Mouse (Mus musculus) liver, postnatal 0 days (tissue): ENCODE data around the gene Wdr95. TPM values are rescaled to one million over a fixed set of nuclear protein-coding genes. Genes with fewer than 3 reads are reported as not detected.

Source experiments
- ATAC-seq: fragments of 200-750 bp; cut with Nextera tagmentation; 2 replicates; pipeline ENCODE4 v1.8.0; 2017; ENCODE audit warnings: mild to moderate bottlenecking, moderate library complexity
- DNase-seq: peaks from one replicate; pipeline ENCODE4 v3.0.0-alpha.2; 2016
- H3K27ac ChIP-seq: fragments of 300-500 bp; sonication (generic); 2 replicates; pipeline ENCODE4 v1.5.1; 2014; ENCODE audit warnings: antibody characterized with exemption, moderate library complexity, mild to moderate bottlenecking, low read depth
- H3K27me3 ChIP-seq: fragments of 300-500 bp; sonication (generic); 2 replicates; pipeline ENCODE4 v1.6.1; 2014; ENCODE audit warnings: low read length, control low read depth, mixed read lengths; ENCODE audit not compliant: insufficient read depth
- H3K36me3 ChIP-seq: fragments of 300-500 bp; sonication (generic); replicated peaks from 2 replicates; pipeline ENCODE4 v1.6.1; 2014; ENCODE audit warnings: mild to moderate bottlenecking, control low read depth, low read length, moderate library complexity, mixed read lengths; ENCODE audit not compliant: insufficient read depth
- H3K4me1 ChIP-seq: fragments of 300-500 bp; sonication (generic); 2 replicates; pipeline ENCODE4 v1.6.1; 2014; ENCODE audit warnings: antibody characterized with exemption, mild to moderate bottlenecking, control low read depth; ENCODE audit not compliant: insufficient read depth
- H3K4me2 ChIP-seq: fragments of 300-500 bp; sonication (generic); 2 replicates; pipeline ENCODE4 v1.6.1; 2014; ENCODE audit warnings: low read depth, mild to moderate bottlenecking, low read length, moderate library complexity, mixed read lengths
- H3K4me3 ChIP-seq: fragments of 300-500 bp; sonication (generic); 2 replicates; pipeline ENCODE4 v1.5.1; 2014; ENCODE audit warnings: low read depth, low read length
- H3K9ac ChIP-seq: fragments of 300-500 bp; sonication (generic); replicated peaks from 2 replicates; pipeline ENCODE4 v1.6.1; 2014; ENCODE audit warnings: mild to moderate bottlenecking, moderate library complexity
- H3K9me3 ChIP-seq: fragments of 300-500 bp; sonication (generic); 2 replicates; pipeline ENCODE4 v1.6.1; 2016; ENCODE audit warnings: mild to moderate bottlenecking, control low read depth, low read length, mixed read lengths
- CTCF ChIP-seq: sonication (generic); IDR thresholded peaks from 2 replicates; pipeline ENCODE4 v1.5.1; 2016; ENCODE audit warnings: antibody characterized with exemption, low read depth
- EP300 ChIP-seq: IDR thresholded peaks from 2 replicates; pipeline ENCODE4 v1.6.1; 2016; ENCODE audit warnings: antibody characterized with exemption, low read depth, mild to moderate bottlenecking
- WGBS: fragments of 180-500 bp; shearing (Covaris S2); extraction: QIAGEN DNeasy Blood & Tissue Kit; methylation state at CpG from one replicate; pipeline ENCODE4 v1.1.7; 2014; ENCODE audit not compliant: insufficient replicate concordance; 5-methylcytosine and 5-hydroxymethylcytosine counted together
- polyA plus RNA-seq: library from polyadenylated mRNA; unstranded; fragments of >200 nt; fragmentation: Nextera tagmentation; extraction: Ambion mirVana; gene quantifications from 2 replicates; pipeline ENCODE4 v1.2.1, GENCODE M21; 2015

Gene Wdr95
- polyA plus RNA-seq, 1 experiment from 2014 or later: not detected

GRCm38 (mm10) chr5:149607083-149607720, 78.7 kb downstream of the Wdr95 start:
- H3K36me3 ChIP-seq: no peaks in the 10 kb centered on the region
- no peak overlapping the region for H3K9ac ChIP-seq
- ATAC-seq: no peak
- no peak for DNase-seq
- no peaks in the 10 kb centered on the region for H3K27me3 ChIP-seq
- TF ChIP-seq CTCF (no peak), EP300 (no peak)
- H3K9me3 ChIP-seq: no peaks in the 10 kb centered on the region
- H3K4me3 ChIP-seq: no peak overlapping the region
- H3K4me1 ChIP-seq: no peaks in the 10 kb centered on the region
- no peak overlapping the region for H3K27ac ChIP-seq
- 70% methylated on average over 8 of the region's 8 CpGs for WGBS
- no peak overlapping the region for H3K4me2 ChIP-seq

DNA sequence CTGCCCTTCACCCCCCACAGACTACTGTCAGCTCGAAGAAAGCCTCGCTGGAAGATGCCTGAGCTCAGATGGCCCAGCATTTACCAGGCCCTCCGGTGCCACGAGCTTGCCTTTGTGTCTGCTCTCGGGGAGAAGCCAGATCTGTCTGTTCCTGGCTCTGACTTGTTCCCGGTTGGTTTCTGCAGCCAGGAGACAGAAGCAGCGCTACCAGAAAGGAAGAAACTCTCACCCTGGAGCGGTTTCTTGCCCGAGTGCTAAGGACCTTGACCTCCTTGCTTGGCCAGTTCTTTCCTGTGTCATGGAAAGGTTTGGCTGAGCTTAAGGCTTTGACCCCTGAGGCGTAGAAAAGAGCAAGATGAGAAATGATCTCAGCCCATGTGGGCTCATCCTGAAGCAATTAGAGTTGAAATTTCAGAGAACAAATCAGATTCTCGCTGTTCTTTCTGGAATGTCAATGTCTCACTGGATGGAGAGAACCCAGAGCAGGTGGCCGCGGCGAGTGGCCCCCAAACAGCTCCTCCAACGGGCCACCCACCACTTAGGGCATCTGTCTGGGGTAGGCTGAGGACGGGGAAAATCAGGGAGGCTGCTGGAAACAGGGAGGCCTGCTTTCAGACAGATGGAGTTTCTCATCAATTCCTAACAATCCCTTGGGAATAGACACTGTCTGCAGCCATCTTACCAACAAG, 83.1 kb downstream of the Wdr95 start:
- Histone ChIP-seq H3K36me3 (peaks cover 2% of the 10 kb centered on the region; the same call in 1 of the 2 replicates), H3K27me3 (no peaks in the 10 kb centered on the region)
- WGBS: 73% methylated on average over 16 of the region's 16 CpGs

DNA sequence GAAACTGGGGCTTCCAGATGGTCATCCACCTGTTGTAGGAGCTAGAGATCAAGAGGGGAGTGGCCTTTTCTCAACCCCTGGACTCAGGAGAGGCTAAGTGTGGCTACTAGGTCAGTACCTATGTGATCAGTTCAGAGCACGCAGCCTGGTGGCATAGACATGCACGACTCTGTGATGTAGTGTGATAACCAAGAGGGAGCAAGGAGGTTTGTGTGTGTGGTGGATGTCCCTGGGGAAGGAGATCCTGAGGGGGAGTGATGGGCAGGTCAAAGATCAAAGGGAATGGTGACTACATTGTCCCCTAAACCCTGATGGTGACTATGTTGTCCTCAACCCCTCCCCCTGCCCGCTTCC, 83.7 kb downstream of the Wdr95 start:
- no peak for ATAC-seq
- Histone ChIP-seq H3K4me2 (no peak overlapping the region), H3K27me3 (no peaks in the 10 kb centered on the region), H3K4me3 (no peak overlapping the region), H3K9ac (no peak overlapping the region), H3K9me3 (no peaks in the 10 kb centered on the region), H3K4me1 (no peaks in the 10 kb centered on the region), H3K36me3 (peaks cover 6% of the 10 kb centered on the region), H3K27ac (no peak overlapping the region)
- no peak for DNase-seq
- WGBS: 76% methylated on average over 3 of the region's 3 CpGs
- TF ChIP-seq EP300 (no peak), CTCF (no peak)

More for the DNA sequence above, 83.1 kb downstream of the Wdr95 start:
- Histone ChIP-seq H3K9ac (no peak overlapping the region), H3K4me1 (no peaks in the 10 kb centered on the region), H3K27ac (no peak overlapping the region), H3K4me2 (no peak overlapping the region), H3K4me3 (no peak overlapping the region), H3K9me3 (no peaks in the 10 kb centered on the region)
- ATAC-seq: no peak
- TF ChIP-seq EP300 (no peak), CTCF (no peak)
- DNase-seq: no peak

DNA sequence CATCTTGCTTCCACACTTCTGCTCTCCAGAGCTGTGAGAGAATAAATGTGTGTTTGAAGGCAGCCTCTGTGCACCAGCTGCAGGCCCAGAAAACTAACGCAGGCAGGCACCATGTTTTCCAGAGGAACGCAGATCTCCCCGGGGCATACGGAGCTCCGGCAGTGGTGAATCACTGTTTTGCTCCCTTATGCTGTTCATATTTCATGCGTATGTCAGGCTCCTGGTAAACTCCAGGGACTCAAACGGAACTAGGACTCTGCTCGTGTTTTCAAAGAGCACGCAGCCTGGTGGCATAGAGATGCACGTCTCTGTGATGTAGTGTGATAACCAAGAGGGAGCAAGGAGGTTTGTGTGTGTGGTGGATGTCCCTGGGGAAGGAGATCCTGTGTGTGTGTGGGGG, 84.3 kb downstream of the Wdr95 start:
- ATAC-seq: no peak
- WGBS: 79% methylated on average over 10 of the region's 10 CpGs
- Histone ChIP-seq H3K9me3 (no peaks in the 10 kb centered on the region), H3K36me3 (peaks cover 11% of the 10 kb centered on the region), H3K27me3 (no peaks in the 10 kb centered on the region), H3K27ac (no peak overlapping the region), H3K4me2 (no peak overlapping the region), H3K4me1 (no peaks in the 10 kb centered on the region), H3K4me3 (no peak overlapping the region), H3K9ac (no peak overlapping the region)
- DNase-seq: no peak
- no peak for TF ChIP-seq EP300
- TF ChIP-seq CTCF: no peak

DNA sequence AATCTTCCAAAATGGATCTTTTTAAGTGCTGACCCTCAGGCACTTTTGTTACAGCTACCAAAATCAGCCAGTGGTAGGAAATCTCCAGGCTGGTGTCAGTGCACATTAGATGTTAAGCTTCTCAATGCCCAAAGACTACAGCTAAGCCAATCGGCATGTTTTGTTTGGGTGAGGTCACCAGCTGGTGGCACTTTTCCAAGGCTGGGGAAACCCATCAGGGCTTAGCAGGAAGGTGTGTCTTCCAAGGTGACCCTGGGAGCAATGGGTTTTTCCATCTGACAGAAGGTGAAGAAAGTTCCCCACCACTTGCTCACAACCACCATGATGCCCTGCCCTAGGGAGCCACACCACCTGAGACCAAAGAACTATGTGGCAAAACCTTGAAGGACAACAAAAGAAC, 87.7 kb downstream of the Wdr95 start:
- Histone ChIP-seq H3K4me2 (no peak overlapping the region), H3K9me3 (no peaks in the 10 kb centered on the region), H3K4me1 (no peaks in the 10 kb centered on the region), H3K4me3 (no peak overlapping the region), H3K27me3 (no peaks in the 10 kb centered on the region), H3K27ac (no peak overlapping the region), H3K9ac (no peak overlapping the region), H3K36me3 (peaks cover 31% of the 10 kb centered on the region)
- 85% methylated on average over 1 of the region's 1 CpGs for WGBS
- no peak for DNase-seq
- TF ChIP-seq CTCF (no peak), EP300 (no peak)
- ATAC-seq: no peak

DNA sequence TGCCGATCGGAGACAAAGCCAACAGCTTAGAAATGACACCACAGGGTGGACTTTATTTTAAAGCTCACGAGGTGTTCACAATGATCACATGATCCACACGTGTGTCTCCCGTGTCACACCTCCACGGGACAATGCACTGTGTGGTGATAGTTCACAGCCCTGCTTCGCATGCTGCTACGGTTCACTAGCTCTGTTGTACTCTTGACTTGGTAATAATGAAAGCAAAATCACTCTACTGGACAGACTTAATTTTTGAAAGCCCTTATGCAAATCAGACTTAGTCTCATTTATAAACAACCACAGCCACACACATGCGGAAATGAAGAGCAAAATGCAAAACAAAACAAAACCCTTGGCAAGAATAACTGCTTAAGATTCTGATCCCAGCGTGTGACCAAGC, 88.3 kb downstream of the Wdr95 start:
- Histone ChIP-seq H3K36me3 (peaks cover 35% of the 10 kb centered on the region), H3K9me3 (no peaks in the 10 kb centered on the region), H3K27ac (no peak overlapping the region), H3K4me2 (no peak overlapping the region), H3K4me3 (no peak overlapping the region), H3K27me3 (no peaks in the 10 kb centered on the region), H3K9ac (no peak overlapping the region), H3K4me1 (no peaks in the 10 kb centered on the region)
- TF ChIP-seq CTCF (no peak), EP300 (no peak)
- DNase-seq (no peak), ATAC-seq (no peak)
- WGBS: 92% methylated on average over 10 of the region's 10 CpGs
